Mouse (Mus musculus): ENCODE measurements around the gene Prpf6. TPM values are rescaled to one million over a fixed set of nuclear protein-coding genes. Genes with fewer than 3 reads are reported as not detected.
A peak's percentile ranks its signal among the peaks of the same experiment; 100 is the strongest.

Gene Prpf6
- polyA plus RNA-seq, 1 experiment, result 12.6 TPM

DNA sequence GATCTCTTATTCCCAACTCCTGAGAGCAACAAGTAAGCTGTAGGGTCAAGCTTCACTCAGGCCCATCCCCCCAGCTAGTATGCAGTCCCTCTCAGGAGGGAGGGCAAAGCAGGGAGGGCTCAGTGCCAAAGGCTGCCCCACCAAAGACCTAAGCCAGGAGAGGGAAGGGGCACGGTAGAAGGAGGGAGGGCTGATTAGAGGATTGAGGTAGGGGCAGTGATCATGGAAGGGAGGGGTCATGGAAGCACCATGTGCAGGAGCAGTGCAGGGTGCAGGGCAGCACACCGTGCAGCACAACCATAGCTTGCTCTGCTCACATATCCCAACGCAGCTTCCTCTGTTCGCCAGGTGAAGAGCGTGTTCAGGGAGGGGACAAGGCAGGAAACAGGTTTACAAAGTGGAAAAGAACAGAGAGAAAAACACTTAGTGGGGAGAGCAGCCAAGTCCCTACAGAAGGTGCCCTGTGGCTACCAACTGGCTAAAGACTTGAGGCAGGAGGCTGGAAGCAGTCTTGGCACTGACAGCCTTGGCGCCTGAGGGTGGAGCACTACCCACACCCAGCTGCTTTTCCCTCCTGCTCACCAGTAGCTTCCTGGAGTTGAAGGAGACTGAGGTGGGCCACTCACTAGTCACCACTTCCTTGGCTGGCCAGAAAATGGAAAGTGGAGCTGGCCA is 20.6 kb upstream of the Prpf6 start:
- TF ChIP-seq FLI1 (IDR thresholded peaks at IDR 0.05; ENCODE audit: low read length), result no peak
- no peak for TF ChIP-seq GATA1 (IDR thresholded peaks at IDR 0.05; ENCODE audit: borderline replicate concordance, low read length)
- H3K4me3 ChIP-seq (replicated peaks), result peak overlapping the region; percentile 11
- H3K27me3 ChIP-seq (replicated peaks), result no peaks in the 10 kb centered on the region
- peaks cover 45% of the 10 kb centered on the region for H3K4me1 ChIP-seq
- H3K9me3 ChIP-seq, result no peaks in the 10 kb centered on the region
- H3K36me3 ChIP-seq (replicated peaks; ENCODE audit: low read length), result peaks cover 98% of the 10 kb centered on the region

DNA sequence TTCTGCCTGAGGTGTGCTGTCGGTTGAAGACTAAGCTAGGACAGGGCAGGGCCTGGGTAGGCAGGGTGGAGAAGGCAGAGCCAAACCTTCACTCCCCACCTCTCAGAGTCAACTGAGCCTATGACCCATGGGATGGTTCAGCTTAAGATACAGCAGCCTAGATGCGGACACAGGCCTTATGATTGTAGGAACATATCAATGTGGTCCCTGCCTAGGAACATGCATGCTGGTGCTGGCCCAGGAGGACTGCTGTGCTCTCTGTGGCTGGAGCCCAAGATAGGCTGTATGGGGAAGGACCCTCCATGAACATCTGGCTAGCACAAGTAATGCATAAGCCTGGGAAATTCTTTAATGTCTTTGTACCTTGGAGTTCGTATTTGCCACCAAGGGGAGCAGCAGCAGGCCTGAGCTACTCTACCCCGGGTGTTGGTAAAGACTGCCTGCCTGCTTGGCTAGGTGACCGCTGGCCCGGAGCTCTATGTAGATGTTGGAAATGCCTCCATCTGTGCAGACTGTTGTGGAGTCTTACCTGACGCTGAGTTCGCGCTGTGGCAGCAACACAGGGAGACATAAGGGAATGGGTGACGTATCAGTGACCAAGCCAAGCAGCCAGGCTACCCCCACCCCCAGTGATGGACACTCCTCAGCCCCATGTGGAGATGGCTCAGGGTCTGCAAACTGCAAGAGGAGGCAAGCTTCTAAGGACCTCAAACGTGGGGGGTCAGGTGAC is 19.6 kb upstream of the Prpf6 start:
- H3K36me3 ChIP-seq (replicated peaks; ENCODE audit: low read length), result peaks cover 96% of the 10 kb centered on the region
- H3K4me1 ChIP-seq, result peaks cover 55% of the 10 kb centered on the region
- no peak for TF ChIP-seq FLI1 (IDR thresholded peaks at IDR 0.05; ENCODE audit: low read length)
- no peak for TF ChIP-seq GATA1 (IDR thresholded peaks at IDR 0.05; ENCODE audit: borderline replicate concordance, low read length)
- no peaks in the 10 kb centered on the region for H3K9me3 ChIP-seq
- no peaks in the 10 kb centered on the region for H3K27me3 ChIP-seq (replicated peaks)
- no peak overlapping the region for H3K4me3 ChIP-seq (replicated peaks)

DNA sequence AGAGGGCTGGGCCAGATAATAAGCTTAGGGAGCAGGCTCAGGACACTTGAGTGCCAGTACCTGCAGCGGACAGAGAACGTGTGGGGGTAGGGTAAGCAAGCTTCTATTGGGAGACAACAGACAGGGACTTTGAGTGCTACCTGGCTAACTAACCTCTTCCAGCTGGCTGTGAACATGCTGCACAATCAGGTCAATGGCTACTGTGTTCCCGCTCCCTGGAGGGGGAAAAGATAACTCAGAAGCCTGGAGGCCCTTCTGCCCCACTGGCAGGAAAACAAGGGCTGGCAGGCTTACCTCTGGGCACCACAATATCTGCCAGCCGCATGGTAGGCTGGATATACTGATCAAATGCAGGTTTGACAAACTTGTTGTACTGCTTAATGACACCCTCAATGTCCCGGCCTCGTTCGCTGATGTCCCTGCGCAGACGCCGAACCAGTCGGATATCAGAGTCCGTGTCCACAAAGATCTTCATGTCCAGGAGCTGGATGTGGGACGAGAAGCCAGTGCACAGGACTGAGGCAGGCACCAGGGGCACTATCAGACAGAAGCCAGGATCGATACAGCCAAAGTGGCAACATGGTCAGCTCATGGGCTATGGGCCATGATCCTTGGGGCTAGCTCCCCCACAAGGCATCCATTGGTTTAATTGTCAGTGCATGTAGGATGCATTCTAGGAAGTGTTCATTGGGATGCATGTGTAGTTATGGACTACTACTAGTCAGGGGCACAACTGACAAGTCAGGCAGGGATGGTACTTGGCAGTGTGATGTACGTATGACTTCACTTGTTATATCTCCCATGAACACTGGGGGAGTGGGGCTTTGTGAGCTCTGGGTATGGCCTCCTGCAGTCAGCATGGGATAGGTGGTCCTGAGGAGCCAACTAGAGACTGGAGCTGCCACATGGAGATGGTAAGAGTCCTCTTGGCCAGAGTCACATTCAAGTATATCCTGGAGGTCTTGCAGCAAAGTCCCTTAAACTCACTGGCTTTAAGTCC is 18.4 kb upstream of the Prpf6 start:
- Histone ChIP-seq H3K4me1 (peaks cover 62% of the 10 kb centered on the region), H3K27me3 (replicated peaks) (no peaks in the 10 kb centered on the region), H3K4me3 (replicated peaks) (peak overlapping the region; percentile 1), H3K9me3 (no peaks in the 10 kb centered on the region), H3K36me3 (replicated peaks; ENCODE audit: low read length) (peaks cover 93% of the 10 kb centered on the region)
- TF ChIP-seq GATA1 (IDR thresholded peaks at IDR 0.05; ENCODE audit: borderline replicate concordance, low read length), result no peak
- TF ChIP-seq FLI1 (IDR thresholded peaks at IDR 0.05; ENCODE audit: low read length), result no peak

DNA sequence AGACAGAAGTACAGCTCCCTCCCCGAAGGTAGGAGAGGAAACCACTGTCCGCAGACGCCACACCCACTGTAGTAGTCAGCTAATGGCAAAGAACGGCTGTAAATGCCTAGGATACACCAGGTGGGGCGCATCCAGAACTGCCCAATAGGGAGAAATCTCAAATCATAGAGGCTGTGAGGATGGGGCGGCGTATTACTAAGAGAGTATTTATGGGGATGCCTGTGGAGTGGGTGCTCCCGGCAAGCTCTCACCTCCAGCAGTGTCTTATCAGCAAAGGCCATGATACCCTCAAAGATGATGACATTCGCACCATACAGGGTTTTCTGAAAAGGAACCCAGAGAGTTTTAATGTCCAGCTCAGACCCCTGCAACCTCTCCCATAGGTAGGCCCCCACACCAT is 17.7 kb upstream of the Prpf6 start:
- H3K4me1 ChIP-seq, result peaks cover 62% of the 10 kb centered on the region
- no peak overlapping the region for H3K4me3 ChIP-seq (replicated peaks)
- H3K27me3 ChIP-seq (replicated peaks), result no peaks in the 10 kb centered on the region
- no peaks in the 10 kb centered on the region for H3K9me3 ChIP-seq
- H3K36me3 ChIP-seq (replicated peaks; ENCODE audit: low read length), result peaks cover 93% of the 10 kb centered on the region
- TF ChIP-seq GATA1 (IDR thresholded peaks at IDR 0.05; ENCODE audit: borderline replicate concordance, low read length) (no peak), FLI1 (IDR thresholded peaks at IDR 0.05; ENCODE audit: low read length) (no peak)

DNA sequence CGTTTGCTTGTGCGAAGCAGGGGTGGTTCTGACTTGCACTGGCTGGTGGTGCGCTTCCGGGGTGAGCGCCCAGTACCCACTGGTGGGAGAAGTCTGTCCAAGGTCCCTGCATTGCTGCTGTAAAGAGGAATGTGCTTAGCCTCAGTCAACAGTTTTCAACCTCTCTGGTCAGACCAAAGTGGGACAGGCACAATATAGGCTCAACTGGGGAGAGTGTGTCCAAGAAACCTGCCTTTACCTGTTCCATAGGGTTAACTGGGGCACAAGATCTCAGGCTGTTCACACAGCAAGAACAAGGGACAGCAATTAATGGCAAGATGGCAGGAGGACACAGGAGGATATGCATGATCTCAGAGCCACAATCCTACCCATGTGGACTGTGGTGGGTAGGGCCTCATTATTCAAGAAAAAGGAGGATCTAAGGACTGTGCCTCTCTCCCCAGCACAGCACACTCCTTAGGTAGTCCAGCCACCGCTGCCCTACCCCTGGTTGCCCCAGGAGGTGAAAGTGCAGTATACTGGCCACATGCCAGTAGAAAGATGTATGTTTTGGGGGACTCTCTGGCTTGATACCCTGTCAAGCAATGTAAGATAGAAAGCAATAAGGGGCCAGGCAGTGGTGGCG is 16.6 kb upstream of the Prpf6 start:
- Histone ChIP-seq H3K36me3 (replicated peaks; ENCODE audit: low read length) (peaks cover 92% of the 10 kb centered on the region), H3K27me3 (replicated peaks) (no peaks in the 10 kb centered on the region), H3K4me1 (peaks cover 67% of the 10 kb centered on the region), H3K9me3 (no peaks in the 10 kb centered on the region), H3K4me3 (replicated peaks) (no peak overlapping the region)
- TF ChIP-seq FLI1 (IDR thresholded peaks at IDR 0.05; ENCODE audit: low read length), result no peak
- no peak for TF ChIP-seq GATA1 (IDR thresholded peaks at IDR 0.05; ENCODE audit: borderline replicate concordance, low read length)

DNA sequence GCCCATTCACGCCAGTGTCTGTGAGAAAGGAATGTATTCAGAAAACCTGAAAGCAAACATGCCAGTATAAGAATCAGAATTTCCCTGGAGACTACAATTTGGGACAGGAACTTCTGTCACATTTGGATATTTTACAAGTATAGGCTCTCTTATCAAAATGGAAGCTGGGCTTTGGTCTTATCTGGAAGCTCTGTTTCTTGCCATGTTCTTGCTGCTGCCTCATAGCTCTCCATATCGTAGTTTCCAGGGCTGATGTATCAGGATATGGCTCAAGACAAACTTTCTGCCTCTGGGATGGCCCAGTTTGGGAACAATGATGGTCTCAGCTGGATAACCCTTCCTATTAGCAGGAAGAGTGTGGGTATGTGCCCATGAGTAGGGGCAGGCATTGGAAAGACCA is 15.1 kb upstream of the Prpf6 start:
- Histone ChIP-seq H3K9me3 (no peaks in the 10 kb centered on the region), H3K36me3 (replicated peaks; ENCODE audit: low read length) (peaks cover 78% of the 10 kb centered on the region), H3K4me3 (replicated peaks) (no peak overlapping the region), H3K4me1 (peaks cover 66% of the 10 kb centered on the region), H3K27me3 (replicated peaks) (no peaks in the 10 kb centered on the region)
- TF ChIP-seq GATA1 (IDR thresholded peaks at IDR 0.05; ENCODE audit: borderline replicate concordance, low read length) (no peak), FLI1 (IDR thresholded peaks at IDR 0.05; ENCODE audit: low read length) (no peak)

DNA sequence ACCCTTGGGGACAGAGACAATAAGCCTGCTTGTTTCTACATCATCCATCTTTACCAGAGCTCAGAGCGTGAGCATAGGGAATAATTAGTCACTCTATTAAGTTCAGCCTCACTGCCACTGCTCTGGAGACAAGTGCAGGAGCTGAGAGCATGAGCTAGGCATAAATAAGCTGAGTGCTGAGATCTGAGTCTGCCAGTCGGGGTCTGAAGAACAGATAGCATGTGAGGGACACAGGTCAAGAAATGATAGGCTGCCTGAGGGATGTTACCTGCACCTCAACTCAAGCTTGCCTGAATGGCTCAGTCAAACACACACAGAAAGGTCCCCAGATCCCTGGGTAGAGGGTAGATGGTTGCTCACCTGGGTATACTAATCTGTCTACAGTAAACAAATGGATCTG is 14.5 kb upstream of the Prpf6 start:
- Histone ChIP-seq H3K4me1 (peaks cover 64% of the 10 kb centered on the region), H3K36me3 (replicated peaks; ENCODE audit: low read length) (peaks cover 73% of the 10 kb centered on the region), H3K9me3 (no peaks in the 10 kb centered on the region), H3K27me3 (replicated peaks) (no peaks in the 10 kb centered on the region), H3K4me3 (replicated peaks) (no peak overlapping the region)
- TF ChIP-seq GATA1 (IDR thresholded peaks at IDR 0.05; ENCODE audit: borderline replicate concordance, low read length), result no peak
- no peak for TF ChIP-seq FLI1 (IDR thresholded peaks at IDR 0.05; ENCODE audit: low read length)

DNA sequence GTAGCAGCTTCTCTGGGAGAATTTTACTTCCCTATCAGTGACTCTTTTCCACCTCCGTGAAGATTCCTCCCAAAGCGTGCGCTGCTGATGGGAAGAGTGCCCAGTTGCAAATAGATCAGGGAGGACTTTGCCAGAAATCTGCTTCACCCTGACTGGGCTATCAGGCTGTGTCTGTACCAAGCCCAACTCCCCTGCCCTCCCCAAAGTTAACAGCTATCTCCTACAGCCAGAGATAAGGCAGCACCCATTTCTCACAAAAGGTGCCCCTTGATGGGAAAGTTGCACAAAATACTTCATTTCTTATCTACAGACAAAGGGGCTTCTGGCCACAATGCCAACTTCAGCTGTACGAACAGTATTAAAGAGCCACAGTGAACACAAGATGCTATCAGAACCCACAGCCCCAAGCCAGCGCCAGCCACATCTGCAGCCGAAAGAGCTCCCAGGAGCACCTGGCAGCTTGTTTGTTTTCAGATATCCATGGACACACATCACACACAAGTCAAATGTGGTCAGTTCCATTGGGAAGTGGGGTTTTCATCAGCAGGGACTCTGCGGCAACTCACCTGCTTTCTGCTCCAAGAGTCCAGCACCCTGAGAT is 13.6 kb upstream of the Prpf6 start:
- no peak overlapping the region for H3K4me3 ChIP-seq (replicated peaks)
- H3K4me1 ChIP-seq, result peaks cover 67% of the 10 kb centered on the region

More for the DNA sequence above, 13.6 kb upstream of the Prpf6 start:
- H3K27me3 ChIP-seq (replicated peaks), result no peaks in the 10 kb centered on the region
- H3K36me3 ChIP-seq (replicated peaks; ENCODE audit: low read length), result peaks cover 67% of the 10 kb centered on the region
- no peaks in the 10 kb centered on the region for H3K9me3 ChIP-seq
- TF ChIP-seq FLI1 (IDR thresholded peaks at IDR 0.05; ENCODE audit: low read length), result no peak
- TF ChIP-seq GATA1 (IDR thresholded peaks at IDR 0.05; ENCODE audit: borderline replicate concordance, low read length), result no peak

Measured in megakaryocyte, embryonic 14.5 days (primary cell).